Mouse (Mus musculus) ovary, adult 18-20 months (tissue): ENCODE measurements around the gene Prr3.
A peak's percentile ranks its signal among the peaks of the same experiment; 100 is the strongest.
"Not testable (repeated sequence)": the region's sequence is repeated elsewhere in the genome, so short reads cannot be mapped to it uniquely, and the experiment has no call there.

ENCODE experiments used
- DNase-seq: peaks from one replicate; pipeline ENCODE4 v3.0.0; 2022; ENCODE audit warnings: low spot score, mixed read lengths

The Prr3 gene

GRCm38 (mm10) chr17:35998545-35999305 lies 18.7 kb upstream of the Prr3 start:
- DNase-seq = no peak

- DNase-seq = no peak
Observed at GRCm38 (mm10) chr17:35997713-35998510, 17.9 kb upstream of the Prr3 start.

- peak; percentile 87 for DNase-seq
Observed at GRCm38 (mm10) chr17:35996949-35997348, 16.9 kb upstream of the Prr3 start.

DNA sequence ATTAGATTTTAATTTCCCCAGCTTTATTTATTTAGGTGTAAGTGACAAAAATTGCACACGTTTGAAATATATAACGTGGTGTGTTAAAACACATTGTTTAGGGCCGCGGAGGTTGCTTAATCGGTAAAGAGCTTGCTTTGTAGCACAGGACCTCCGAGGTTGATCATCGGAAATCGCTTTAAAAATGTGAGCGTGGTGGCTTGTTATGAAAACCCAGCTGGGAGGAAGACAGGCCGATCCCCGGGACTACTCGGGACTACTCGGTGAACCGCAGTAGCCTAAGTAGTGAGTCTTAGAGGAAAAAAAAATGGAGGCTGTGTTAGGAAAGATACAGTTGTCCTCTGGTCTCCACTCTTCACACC lies 14.8 kb upstream of the Prr3 start:
- DNase-seq = no peak

DNA sequence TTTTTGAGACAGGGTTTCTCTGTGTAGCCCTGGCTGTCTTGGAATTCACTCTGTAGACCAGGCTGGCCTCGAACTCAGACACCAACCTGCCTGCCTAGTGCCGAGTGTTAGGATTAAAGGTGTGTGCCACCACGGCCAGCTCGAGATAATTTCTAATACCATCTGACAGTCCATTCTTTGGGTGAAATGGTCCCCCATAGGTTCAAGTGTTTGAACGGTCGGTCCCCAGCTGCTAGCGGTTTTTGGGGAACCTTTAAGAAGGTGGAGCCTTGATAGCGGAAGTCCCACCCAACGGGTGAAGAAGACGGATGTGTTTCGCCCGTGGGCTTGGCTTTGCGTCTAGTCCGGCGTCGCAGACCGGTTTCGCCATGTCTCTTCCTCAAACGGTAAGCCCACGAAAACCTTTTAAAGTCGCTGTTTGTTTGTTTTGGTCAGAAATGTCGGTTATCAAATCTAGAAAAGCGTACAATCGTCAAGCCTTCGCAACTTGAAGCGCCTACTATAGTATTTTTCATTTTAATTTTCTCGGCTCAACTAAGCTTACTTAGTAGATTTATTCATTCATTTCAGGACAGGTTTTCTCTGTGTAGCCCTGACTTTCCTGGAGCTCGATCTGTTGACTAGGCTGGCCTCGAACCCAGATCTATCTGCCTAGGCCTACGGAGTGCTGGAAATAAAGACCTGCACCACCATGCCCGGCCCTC lies 14.3 kb upstream of the Prr3 start:
- peak; percentile 70 for DNase-seq

DNA sequence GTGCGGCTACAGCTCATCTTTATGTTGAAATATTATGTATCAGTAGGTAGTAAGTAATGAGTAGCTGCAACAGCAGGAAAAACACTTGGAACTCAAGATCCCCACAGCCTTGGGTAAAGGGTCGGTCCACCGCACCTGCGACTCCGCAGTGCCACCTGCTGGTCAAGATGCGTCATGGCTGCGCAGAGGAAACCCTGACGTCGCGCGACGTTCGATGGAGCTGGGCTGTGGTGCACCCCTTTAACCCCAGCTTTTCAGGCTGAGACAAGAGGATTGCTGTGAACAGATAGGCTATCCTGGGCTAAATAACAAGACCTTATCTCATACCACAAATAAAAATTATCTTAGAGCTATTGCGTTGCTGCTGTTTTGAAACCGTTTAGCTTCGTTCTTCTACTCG lies 13.6 kb upstream of the Prr3 start:
- peak; percentile 50 for DNase-seq

- DNase-seq = no peak
Observed at GRCm38 (mm10) chr17:35991781-35992180, 11.7 kb upstream of the Prr3 start.

DNA sequence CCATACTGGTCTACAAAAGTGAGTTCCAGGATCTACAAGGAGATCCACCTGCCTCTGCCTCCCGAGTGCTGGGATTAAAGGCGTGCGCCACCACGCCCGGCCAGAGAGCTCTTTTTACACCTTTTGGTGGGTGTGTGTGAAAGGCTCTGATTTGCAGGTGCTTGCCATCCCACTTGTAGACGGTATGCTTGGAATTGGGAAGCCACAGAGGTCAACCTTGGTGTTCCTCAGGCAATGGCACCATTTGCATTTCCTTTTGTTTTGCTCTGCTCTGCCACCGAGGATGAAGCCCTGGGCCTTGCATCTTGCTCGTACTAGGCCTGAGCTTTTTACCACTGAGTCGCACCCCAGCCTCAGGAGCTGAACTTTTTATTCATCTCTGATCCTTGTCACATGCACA lies 1.7 kb upstream of the Prr3 start:
- no peak for DNase-seq

- DNase-seq = peak; percentile 49
Observed at GRCm38 (mm10) chr17:35980363-35980754, 323 bp upstream of the Prr3 start.

- DNase-seq = peak; percentile 75
Observed at GRCm38 (mm10) chr17:35978811-35979400, 1.1 kb downstream of the Prr3 start.

DNA sequence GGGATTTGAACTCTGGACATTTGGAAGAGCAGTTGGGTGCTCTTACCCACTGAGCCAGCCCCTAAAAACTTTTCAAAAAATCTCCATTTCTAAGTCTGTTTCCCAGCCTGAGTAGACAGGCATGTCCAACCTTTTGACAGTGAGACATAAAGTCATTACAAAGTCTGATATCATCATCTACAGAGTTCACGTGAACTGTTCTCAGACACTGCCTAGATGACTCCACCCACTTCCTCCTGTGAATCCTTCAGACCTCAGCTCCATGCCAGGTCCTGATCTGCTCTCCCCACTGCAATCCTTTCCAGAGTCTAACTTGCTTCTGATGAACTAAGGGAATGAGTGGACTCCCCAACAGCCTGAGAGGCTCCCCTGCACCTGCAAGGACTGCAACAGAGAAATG lies 7.9 kb downstream of the Prr3 start:
- DNase-seq = no peak

- peak; percentile 95 for DNase-seq
Observed at GRCm38 (mm10) chr17:35969418-35970389, 10.3 kb downstream of the Prr3 start, which contains the start of gene Abcf1. TSS of gene Abcf1 (minus strand) at chr17:35969761.

DNA sequence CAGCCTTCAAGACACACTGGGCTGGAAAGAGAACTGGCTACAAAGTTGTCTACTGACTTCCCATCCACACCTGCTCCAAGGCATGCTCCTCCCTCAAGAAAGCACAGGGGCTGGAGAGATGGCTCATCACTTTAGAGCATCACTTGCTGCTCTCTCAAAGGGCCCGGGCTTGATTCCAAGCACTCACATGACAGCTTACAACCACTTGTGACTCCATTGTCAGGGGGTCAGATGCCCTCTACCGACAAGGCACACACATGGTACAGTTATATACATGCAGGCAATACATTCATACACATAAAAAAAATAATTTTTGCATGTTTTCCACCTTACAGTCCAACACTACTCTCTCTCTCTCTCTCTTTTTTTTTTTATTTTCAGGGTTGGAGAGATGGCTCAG lies 12.4 kb downstream of the Prr3 start:
- DNase-seq = no peak

- DNase-seq = no peak
Observed at GRCm38 (mm10) chr17:35963279-35963678, 16.8 kb downstream of the Prr3 start.

- DNase-seq = no peak
Observed at GRCm38 (mm10) chr17:35958533-35959223, 21.4 kb downstream of the Prr3 start.

GRCm38 (mm10) chr17:35954665-35955064 lies 25.4 kb downstream of the Prr3 start:
- DNase-seq = no peak

DNA sequence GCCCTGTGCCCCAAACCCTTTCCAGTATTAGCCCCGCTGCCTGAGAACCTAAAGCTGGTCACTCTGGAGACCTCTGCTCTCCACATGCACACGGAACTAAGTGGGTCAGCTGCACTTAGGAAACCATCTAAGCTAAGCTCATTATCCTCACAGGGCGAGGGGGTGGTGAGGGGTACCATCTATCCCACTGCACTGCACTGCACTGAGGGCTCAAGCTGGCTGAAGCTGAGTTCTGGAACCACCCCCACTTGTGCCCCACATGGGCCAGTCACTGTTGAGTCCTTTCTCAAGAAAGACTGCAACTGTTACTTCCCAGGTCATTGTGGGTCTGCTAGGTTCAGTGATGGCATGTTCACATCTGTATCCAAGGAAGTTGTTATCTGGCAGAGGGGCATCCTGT lies 27.5 kb downstream of the Prr3 start:
- not testable (repeated sequence) for DNase-seq

GRCm38 (mm10) chr17:35950946-35951345 lies 29.1 kb downstream of the Prr3 start:
- not testable (repeated sequence) for DNase-seq

GRCm38 (mm10) chr17:35939941-35940340 lies 40.1 kb downstream of the Prr3 start:
- DNase-seq = no peak

GRCm38 (mm10) chr17:35939108-35939507 lies 40.9 kb downstream of the Prr3 start:
- no peak for DNase-seq
